Mouse (Mus musculus): ENCODE results near the gene Cnot3.
A peak's percentile ranks its signal among the peaks of the same experiment; 100 is the strongest.
"Not testable (repeated sequence)": the region's sequence is repeated elsewhere in the genome, so short reads cannot be mapped to it uniquely, and the experiment has no call there.

Cnot3 gene

GRCm38 (mm10) chr7:3644672-3645487 is at the start of gene Cnot3:
Cnot3 (plus strand) TSS chr7:3645268.
- DNase-seq (ENCODE audit: low spot score) = peak; percentile 98

GRCm38 (mm10) chr7:3597755-3598154 is 47.3 kb upstream of the Cnot3 start:
- DNase-seq (ENCODE audit: low spot score) = not testable (repeated sequence)

DNA sequence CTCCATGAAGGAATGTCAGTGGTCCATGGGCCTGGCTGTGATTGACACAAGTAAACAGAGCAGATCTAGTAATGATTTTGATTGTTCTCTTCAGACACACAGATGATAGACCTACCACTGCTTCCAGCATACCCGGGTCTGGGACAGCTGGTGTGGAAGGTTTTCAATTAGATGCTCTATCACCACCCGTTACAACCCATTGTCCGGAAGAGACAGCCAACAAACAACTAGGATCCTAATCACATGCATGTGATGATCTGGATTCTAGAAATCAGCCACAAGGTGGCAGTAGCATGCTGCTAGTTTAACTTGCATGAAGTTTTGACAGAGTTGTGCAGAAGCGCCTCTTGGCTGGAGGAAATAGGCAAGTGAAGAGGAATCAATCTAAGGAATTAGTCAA is 43.9 kb upstream of the Cnot3 start:
- DNase-seq (ENCODE audit: low spot score) = peak; percentile 60

- no peak for DNase-seq (ENCODE audit: low spot score)
These were observed 38.3 kb upstream of the Cnot3 start for GRCm38 (mm10) chr7:3606798-3607197.

DNA sequence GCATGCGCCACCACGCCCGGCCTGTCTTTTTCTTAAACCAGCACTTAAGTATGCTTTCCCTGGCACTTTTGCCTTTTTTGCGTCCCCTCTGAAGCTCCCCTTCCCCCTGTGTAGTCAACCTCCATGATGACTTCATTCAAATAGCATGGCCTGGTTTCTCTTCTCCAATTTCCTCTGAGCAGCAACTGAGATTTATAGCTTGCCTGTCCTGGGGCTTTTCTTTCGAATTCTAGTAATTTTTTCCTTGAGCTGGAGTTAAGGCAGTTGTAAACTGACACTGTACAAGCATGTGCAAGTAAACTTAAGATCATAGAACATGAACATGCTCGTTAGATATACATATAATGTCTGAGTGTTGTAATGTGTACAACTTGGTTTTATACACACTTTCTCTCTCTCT is 37.7 kb upstream of the Cnot3 start:
- no peak for DNase-seq (ENCODE audit: low spot score)

DNA sequence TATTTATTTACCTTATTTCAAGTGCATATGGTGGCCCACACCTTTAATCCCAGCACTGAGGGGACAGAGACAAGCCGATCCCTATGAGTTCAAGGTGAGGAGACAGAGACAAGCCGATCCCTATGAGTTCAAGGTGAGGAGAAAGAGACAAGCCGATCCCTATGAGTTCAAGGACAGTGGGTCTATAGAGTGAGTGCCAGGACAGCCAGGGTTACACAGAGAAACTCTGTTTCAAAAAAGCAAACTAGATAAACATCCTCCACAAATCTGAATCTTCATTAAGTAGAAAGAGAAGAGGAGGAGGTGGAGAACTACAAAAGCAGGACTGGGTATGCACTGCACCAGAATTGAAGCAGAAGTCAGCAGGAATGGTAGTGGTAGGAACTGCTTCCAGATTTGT is 36.4 kb upstream of the Cnot3 start:
- DNase-seq (ENCODE audit: low spot score) = no peak

GRCm38 (mm10) chr7:3609082-3609481 is 36.0 kb upstream of the Cnot3 start:
- no peak for DNase-seq (ENCODE audit: low spot score)

DNA sequence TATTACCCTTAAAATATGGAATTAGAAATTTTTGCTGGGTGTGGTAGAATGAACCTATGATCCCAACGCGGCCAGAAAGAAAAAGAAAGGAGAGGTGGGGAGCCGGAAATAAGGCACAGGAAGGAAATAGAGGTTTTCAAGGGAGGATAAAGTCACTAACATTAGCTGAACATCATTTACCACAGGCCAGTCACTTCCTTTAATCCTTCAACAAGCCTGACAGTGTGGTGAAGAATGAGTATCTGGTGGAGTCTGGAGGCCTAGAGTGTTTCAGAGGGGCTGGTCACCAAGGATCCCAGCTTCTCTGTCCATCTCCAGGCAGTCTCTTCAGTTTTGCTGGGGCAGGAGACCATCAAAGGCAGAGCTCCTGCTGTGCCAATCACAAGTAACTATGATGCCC is 34.6 kb upstream of the Cnot3 start:
- no peak for DNase-seq (ENCODE audit: low spot score)

GRCm38 (mm10) chr7:3611006-3611405 is 34.1 kb upstream of the Cnot3 start:
- no peak for DNase-seq (ENCODE audit: low spot score)

DNA sequence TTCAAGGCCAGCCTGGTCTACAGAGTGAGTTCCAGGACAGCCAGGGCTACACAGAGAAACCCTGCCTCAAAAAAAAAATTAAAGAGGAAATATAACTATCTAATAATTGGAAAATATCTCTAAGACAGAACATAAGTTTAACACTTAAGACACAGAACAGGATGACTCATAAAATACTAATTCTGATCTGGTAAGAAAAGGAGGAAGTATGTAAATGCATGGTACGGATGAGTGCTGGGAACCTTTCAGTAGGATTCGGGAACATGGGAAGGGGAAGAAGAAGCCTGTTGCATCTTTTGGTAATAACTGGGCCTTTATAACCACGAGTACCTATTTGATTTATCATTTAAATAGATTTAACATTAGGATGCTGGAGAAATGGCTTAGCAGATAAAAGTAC is 31.0 kb upstream of the Cnot3 start:
- DNase-seq (ENCODE audit: low spot score) = no peak

DNA sequence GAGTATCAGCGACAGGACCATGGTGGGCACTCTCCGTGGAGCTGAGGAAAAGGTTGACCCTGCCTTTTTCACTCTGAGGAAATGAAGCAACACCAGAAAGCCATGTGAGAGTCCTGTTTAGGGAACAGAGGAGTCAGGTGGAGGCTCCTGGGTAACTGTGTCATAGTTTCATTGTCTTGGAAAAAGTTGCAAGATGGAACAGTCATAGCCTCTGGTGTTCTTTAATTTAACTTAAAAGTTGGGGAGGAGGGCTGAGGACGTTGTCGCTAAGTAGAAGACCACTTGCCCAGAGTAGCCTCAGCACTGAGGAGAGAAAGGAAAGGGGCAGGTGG is 29.0 kb upstream of the Cnot3 start, which contains the start of gene Oscar:
Gene Oscar, minus strand, starts transcription at position 101 of the 332 bp plus-strand sequence.
- DNase-seq (ENCODE audit: low spot score) = no peak

GRCm38 (mm10) chr7:3616389-3617241 is 28.5 kb upstream of the Cnot3 start:
- no peak for DNase-seq (ENCODE audit: low spot score)

- peak; percentile 83 for DNase-seq (ENCODE audit: low spot score)
These were observed 27.6 kb upstream of the Cnot3 start, which contains the start of gene Ndufa3 for GRCm38 (mm10) chr7:3617242-3617995. Ndufa3 (plus strand) TSS chr7:3617373.

GRCm38 (mm10) chr7:3629030-3629429 is 16.0 kb upstream of the Cnot3 start:
- DNase-seq (ENCODE audit: low spot score) = no peak

GRCm38 (mm10) chr7:3629543-3630477 is 15.3 kb upstream of the Cnot3 start, which contains the start of the genes Tfpt and Prpf31:
Tfpt (minus strand) TSS chr7:3629929.
Prpf31 (plus strand) TSS chr7:3629985.
- DNase-seq (ENCODE audit: low spot score) = peak; percentile 96

DNA sequence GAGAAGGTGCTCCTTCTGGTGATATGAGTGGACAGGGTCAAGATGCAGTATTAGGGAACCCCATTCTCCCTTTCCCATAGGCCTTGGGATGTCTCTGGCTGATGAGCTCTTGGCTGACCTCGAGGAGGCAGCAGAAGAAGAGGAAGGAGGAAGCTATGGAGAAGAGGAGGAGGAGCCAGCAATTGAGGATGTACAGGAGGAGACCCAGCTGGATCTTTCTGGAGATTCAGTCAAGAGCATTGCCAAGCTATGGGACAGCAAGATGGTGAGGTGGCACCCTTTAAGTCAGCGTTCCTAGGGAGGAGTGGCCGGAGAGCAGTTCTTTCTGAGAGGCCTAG is 14.6 kb upstream of the Cnot3 start:
- no peak for DNase-seq (ENCODE audit: low spot score)

- no peak for DNase-seq (ENCODE audit: low spot score)
These were observed 1.7 kb upstream of the Cnot3 start for GRCm38 (mm10) chr7:3643412-3643811.

DNA sequence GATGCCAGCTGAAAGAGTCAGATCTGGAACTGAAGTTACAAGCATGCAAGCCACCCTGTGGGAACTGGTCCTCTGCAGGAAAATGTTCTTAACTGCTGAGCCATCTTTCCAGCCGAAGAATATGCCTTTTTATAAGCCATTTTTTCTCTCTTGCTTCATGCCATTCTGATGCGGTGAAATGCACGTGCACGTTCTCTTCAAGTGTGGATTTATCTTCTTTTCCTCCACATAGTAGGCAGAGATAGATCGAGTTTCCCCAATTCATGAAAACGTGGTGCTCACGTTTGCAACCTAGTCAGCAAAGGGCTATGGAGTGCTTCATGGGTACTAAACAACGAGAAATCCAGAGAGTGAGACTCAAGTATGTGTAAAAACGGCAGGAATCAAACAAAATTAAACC is 1.2 kb upstream of the Cnot3 start:
- no peak for DNase-seq (ENCODE audit: low spot score)

DNA sequence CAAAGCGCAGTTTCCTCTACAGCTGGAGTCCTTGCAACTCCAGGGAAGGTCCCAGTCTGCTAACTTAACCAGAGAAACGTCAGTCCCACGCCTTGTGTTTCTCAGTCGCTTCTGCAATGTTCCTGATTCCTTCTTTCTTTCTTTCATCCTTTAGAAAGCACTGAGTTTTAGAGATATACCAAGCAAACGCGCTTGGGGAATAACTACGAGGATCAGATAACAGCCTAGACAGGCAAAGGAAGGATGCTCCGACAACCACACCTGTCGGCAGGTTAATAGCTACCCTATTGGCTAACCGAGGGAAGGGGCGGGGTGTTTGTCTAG is 758 bp upstream of the Cnot3 start:
- no peak for DNase-seq (ENCODE audit: low spot score)

GRCm38 (mm10) chr7:3645488-3646025 is 489 bp downstream of the Cnot3 start:
- no peak for DNase-seq (ENCODE audit: low spot score)

DNA sequence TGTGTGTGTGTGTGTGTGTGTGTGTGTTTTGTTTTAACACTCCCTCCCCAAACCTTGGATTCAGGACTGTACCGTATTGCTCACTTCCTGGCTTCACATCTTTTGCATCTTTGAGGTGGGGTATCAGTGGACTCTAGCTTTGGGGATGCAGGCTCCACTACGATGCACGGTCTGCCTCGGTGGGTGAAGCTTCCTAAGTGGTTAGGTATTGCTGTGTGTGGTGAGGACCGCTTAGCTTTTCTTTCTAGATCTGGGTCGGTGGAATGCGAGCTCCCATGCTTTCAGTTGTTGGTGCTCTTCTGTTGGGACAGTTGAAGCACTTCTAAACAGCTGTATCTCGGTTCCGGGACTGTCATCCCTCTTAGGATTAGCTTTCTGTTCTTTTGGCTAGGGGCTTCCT is 1.1 kb downstream of the Cnot3 start:
- peak; percentile 13 for DNase-seq (ENCODE audit: low spot score)

Measured in c-Kit-positive CD71-positive TER-119-positive erythroid progenitor cells, embryonic 14.5 days (primary cell).